Mouse (Mus musculus) skeletal muscle tissue, adult 2 months (tissue): Measurements from ENCODE around the gene Gtf2f2.
"Not testable (repeated sequence)": the region's sequence is repeated elsewhere in the genome, so short reads cannot be mapped to it uniquely, and the experiment has no call there.

Experiments
- DNase-seq: peaks from one replicate; pipeline ENCODE4 v3.0.0-alpha.2; 2012; ENCODE audit warnings: low read depth, low spot score

Gene Gtf2f2

GRCm38 (mm10) chr14:75998082-75998481 lies 12.6 kb downstream of the Gtf2f2 start:
- no peak for DNase-seq

- DNase-seq: no peak
Observed at GRCm38 (mm10) chr14:75992371-75992770, 18.3 kb downstream of the Gtf2f2 start.

DNA sequence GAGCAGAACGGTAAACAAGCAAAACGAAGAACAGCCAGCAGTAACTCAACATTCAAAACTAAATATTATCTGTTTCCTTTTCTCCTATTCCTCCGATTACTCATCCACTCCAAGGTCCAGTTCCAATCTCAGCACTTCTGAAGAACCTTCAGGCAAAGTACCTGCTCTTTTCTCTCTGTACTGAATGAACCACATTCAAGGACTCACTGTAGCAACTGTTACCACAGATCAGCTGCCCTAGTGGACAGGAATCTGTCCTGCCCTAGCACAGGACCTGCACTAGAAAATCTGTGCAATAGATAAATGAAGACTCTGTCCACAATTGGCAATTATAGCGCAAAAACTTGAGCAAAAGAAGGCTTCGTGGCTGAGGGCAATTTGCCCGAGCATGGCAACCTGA lies 19.7 kb downstream of the Gtf2f2 start:
- DNase-seq: no peak

DNA sequence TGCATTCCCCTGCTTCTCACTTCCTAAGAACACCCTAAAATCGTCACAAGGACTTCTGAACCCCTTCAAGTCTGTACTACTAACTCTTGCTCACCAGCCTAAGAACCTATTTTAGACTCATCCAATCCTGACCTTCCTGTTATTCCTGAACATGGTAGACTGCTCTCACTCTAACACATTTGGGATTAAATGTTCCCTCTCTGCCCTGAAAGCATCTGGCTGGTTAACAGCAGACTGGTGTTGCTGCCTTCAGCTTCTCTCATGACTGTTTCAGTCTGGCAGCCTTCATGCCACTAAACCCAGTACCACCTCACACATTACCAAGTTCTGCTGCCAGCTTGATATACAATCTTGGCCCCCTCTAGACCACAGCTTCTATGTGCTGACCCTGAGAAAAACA lies 21.5 kb downstream of the Gtf2f2 start:
- no peak for DNase-seq

GRCm38 (mm10) chr14:75986878-75987483 lies 23.7 kb downstream of the Gtf2f2 start:
- no peak for DNase-seq

GRCm38 (mm10) chr14:75985112-75985511 lies 25.6 kb downstream of the Gtf2f2 start:
- no peak for DNase-seq

GRCm38 (mm10) chr14:75983891-75984290 lies 26.8 kb downstream of the Gtf2f2 start:
- no peak for DNase-seq

DNA sequence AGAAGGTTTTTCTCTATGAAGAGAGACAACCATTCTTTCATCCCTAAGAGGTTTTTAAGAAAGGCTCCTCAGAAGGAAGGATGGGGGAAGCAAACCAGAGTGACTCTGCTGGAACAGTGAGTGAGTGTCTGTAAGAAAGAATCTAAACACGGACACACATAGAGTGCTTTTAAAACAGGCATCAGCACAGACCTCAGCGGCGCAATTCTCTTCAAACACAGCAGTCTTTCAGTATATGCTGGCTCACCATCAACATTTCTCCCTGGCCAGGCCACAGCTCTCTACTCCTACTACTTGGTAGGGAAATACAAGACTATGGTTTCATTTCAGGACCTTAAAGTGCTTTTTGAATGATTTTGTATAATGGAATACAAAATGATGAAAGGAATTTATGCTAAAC lies 29.4 kb downstream of the Gtf2f2 start:
- no peak for DNase-seq

GRCm38 (mm10) chr14:75976107-75976506 lies 34.6 kb downstream of the Gtf2f2 start:
- DNase-seq: no peak

DNA sequence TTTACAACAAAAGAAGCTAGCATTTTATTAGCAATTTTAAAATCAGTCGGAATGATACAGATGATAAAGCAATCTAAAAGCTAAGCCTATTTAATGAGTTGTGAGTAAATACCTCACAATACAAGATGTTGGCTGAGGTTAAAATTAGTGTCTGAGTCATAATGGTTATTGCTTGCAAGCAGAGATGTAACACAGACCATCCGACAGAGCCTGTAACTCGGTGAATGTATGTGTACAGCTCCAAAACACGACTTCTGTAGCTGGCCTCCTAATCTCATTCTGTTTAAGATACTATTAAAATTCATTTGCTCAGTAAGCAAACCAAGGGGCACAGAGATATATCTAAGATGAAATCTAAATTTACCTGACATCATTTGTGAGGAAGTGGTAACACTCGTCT lies 43.4 kb downstream of the Gtf2f2 start:
- DNase-seq: no peak

DNA sequence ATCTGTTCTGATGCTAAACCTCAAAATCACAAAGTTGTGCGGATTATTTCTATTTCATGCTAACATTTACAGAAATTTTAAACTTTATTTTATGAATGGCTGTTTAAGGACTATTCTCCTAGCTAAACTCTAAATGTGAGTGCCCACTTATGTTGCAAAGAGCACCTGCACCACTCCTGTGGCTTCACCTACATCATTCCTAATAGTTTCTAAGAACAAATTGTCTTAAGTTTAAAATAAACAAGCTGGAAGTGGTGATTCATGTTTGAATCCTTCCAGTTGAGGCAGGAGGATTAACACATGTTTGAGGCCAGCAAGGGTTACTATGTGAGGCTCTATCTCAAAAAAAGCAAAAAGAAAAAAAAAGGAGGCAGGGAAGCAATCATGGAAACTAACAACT lies 46.2 kb downstream of the Gtf2f2 start:
- no peak for DNase-seq

DNA sequence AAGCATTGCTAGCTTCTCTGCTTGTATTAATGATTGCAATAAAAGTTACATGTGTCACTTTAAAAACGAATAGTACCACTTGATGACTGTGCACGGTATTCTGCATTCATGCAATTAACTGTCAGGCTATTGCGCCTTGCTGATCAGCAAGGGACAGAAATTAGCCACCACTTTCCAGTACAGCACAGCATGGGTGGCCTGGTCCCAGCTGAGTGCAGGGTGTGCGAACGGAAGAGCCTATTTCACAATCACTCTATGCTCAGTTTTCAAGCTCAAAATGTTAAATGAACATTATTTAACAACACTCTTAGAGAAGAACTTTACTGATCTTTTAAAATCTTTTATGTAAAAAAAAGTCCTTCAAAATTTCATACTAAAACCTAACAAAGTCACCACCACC lies 46.7 kb downstream of the Gtf2f2 start:
- no peak for DNase-seq

GRCm38 (mm10) chr14:75963215-75963614 lies 47.5 kb downstream of the Gtf2f2 start:
- no peak for DNase-seq

DNA sequence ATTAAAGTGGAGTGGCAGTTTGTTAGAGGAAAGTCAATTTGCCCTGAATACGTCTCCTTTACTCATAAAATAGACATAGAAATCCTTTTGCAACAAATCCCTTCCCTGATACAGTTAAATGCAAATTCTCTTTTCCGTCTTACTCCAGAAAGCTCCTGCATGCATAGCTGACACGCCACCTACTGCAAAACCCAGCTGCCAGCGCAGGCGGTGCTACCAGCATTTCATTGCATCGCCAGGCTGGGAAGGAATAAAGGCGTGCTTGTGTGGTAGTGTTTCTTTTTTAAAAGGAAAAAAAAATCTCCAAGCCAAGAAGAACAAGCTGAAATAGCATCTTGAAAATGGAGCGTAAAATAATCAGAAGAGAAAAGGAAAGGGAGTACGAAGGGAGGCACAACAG lies 48.4 kb downstream of the Gtf2f2 start:
- no peak for DNase-seq

DNA sequence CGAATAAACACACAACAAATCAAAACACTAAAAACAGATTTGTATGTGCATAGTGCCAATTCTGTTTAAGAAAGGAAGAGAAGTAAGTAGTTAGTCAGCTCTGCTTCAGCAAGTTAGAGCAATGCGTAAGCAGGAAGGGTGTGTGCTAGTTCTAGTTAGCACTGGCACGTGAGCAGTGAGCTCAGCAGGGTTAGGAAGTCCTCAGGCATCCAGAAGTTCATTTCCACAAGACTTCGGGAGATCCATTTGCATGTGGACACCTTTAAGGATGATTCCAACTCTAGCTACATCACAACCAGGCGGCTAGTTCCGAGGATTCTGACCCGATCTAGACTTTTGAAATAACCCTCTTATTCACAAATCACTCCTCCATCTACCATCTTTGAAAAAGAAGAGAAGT lies 55.9 kb downstream of the Gtf2f2 start, which contains the start of gene Kctd4:
Gene Kctd4, plus strand, starts transcription at position 244 of the 400 bp plus-strand sequence.
- DNase-seq: no peak

GRCm38 (mm10) chr14:75953011-75953410 lies 57.7 kb downstream of the Gtf2f2 start:
- no peak for DNase-seq

GRCm38 (mm10) chr14:75947674-75948073 lies 63.0 kb downstream of the Gtf2f2 start:
- DNase-seq: no peak

DNA sequence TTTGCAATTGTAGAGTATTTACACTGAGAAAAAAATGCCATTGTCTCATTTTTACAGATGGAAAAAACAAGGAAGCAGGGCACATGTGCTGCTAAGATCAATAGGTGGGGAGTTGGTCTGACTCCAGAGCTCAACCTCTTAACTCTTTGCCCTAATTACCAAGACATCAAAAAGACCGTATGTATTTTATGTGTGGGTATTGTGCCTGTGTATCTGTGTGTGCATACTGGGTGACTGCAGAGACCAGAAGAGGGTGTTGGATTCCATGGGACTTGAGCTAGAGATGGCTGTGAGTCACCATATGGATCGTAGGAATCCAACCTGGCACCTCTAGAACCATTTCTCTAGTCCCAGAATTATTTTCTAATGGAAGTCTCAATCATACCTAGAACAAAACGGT lies 68.3 kb downstream of the Gtf2f2 start:
- no peak for DNase-seq

DNA sequence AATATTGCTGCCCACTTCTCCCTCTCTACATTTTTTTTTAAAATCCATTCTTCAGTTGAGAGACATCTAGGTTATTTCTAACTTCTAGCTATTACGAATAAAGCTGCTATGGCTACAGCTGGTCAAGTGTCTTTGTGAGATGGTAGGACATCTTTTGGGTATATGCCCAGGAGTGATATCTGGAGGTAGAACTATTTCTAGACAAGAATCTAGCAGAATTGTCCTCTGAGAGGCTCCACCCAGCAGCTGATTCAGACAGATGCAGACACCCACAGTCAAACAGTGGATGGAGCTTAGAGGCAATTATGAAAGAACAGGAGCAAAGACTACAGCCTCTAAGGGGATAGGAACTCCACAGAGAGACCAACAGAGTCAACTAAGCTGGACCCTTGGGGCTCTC lies 69.2 kb downstream of the Gtf2f2 start:
- DNase-seq: no peak

DNA sequence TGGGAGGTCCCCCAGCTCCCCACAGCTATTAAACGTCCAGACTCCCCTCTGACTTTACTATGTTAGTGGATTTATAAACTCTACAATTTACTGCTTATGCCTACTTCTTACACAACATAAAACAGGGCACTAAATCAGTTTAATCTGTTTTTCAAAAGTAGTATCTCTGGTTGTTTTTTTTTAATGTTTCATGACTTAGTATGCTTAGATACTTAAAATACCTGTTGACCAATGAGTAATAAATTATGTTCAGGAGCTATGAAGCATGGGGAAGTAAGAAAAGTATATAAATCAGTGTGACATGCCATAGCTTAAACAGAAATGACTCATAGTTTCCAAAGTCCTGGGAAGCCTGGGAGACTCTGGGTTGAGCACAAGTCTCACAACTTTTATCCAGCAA lies 73.0 kb downstream of the Gtf2f2 start:
- no peak for DNase-seq

DNA sequence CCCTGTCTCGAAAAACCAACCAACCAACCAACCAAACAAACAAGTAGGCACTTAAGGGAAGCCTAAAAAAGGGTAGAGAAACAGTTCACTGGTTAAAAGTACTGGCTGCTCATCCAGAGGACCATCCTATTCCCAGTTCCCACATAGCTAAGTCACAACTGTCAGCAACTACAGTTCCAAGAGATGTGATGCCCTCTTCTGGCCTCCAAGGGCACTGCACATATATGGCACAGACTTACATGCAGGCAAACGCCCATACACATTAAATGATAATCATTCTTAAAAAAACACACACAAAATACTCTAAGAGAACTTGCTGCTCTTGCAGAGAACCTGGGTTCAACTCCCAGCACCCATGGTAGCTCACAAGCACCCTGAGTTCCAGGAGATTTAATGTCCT lies 76.3 kb downstream of the Gtf2f2 start:
- DNase-seq: no peak

GRCm38 (mm10) chr14:75931266-75931665 lies 79.4 kb downstream of the Gtf2f2 start:
- DNase-seq: no peak

DNA sequence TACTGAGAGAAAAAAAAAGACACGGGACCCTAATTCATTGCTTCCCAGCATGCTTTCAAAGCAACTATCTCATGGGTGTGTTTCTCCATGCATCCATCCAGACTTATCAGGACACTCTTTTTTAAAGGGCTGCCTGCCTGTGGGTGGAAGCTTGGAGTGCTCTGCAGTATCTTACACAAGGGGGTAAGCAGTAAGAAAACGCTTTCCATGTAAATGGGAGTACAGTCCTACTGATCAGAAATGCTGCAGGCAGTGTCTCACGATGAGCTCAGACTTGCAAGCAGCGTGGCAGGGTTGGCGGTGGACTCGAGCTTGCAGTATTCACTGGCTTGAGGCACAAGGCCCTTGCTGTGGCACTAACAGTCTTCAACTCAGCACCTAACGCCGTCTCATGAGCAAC lies 81.0 kb downstream of the Gtf2f2 start:
- not testable (repeated sequence) for DNase-seq
